Mouse (Mus musculus) spleen, adult 2 months (tissue): ENCODE results near the gene H2-D1. TPM values are rescaled to one million over a fixed set of nuclear protein-coding genes. Genes with fewer than 3 reads are reported as not detected.

ENCODE experiments used
- DNase-seq, 2 experiments: peaks; one replicate each; pipeline versions ENCODE4 v3.0.0 to v3.0.0-alpha.2; 2012 to 2021; ENCODE audit warnings: low spot score in 2 of 2, low read depth in 1 of 2
- H3K27ac ChIP-seq: fragments of 200-500 bp; 2 replicates; pipeline ENCODE4 v1.5.1; 2012; ENCODE audit warnings: low read length, inconsistent platforms; ENCODE audit not compliant: insufficient read depth
- H3K27me3 ChIP-seq: fragments of 200-500 bp; 2 replicates; pipeline ENCODE4 v1.6.1; 2012; ENCODE audit warnings: mild to moderate bottlenecking, moderate library complexity, low read length, inconsistent platforms; ENCODE audit not compliant: control insufficient read depth, insufficient read depth
- H3K36me3 ChIP-seq: fragments of 200-500 bp; 2 replicates; pipeline ENCODE4 v1.6.1; 2012; ENCODE audit warnings: mild to moderate bottlenecking, low read length, inconsistent platforms; ENCODE audit not compliant: control insufficient read depth, insufficient read depth
- H3K4me1 ChIP-seq: fragments of 200-500 bp; 2 replicates; pipeline ENCODE4 v1.6.1; 2011; ENCODE audit warnings: inconsistent platforms; ENCODE audit not compliant: control insufficient read depth, insufficient read depth, insufficient read length
- H3K4me3 ChIP-seq: fragments of 200-500 bp; 2 replicates; pipeline ENCODE4 v1.5.1; 2011; ENCODE audit warnings: mild to moderate bottlenecking, inconsistent platforms; ENCODE audit not compliant: insufficient read depth, insufficient read length; ENCODE audit errors: extremely low read depth
- CTCF ChIP-seq: fragments of 200-500 bp; IDR thresholded peaks from 2 replicates; pipeline ENCODE4 v1.5.1; 2011; ENCODE audit warnings: mild to moderate bottlenecking, inconsistent platforms; ENCODE audit not compliant: insufficient read depth, insufficient read length, insufficient replicate concordance; ENCODE audit errors: extremely low read depth
- POLR2A ChIP-seq: fragments of 200-500 bp; IDR thresholded peaks from 2 replicates; pipeline ENCODE4 v1.6.1; 2011; ENCODE audit warnings: low read depth, low read length, inconsistent platforms
- WGBS: fragments of 180-500 bp; shearing (Covaris S2); methylation state at CpG from one replicate; pipeline ENCODE4 v1.1.7; 2018; 5-methylcytosine and 5-hydroxymethylcytosine counted together
- polyA plus RNA-seq: library from polyadenylated mRNA; depleted of rRNA; stranded (reverse); fragments of >200 nt; gene quantifications from 2 replicates; pipeline ENCODE4 v1.2.3, GENCODE M21; 2012

Gene H2-D1
- polyA plus RNA-seq, 1 experiment, result 1,148 TPM

- TF ChIP-seq CTCF (no peak), POLR2A (peak; percentile 11)
- Histone ChIP-seq H3K4me3 (peak overlapping the region; percentile 60), H3K36me3 (0 out of 2 replicates have a peak, but pooled peaks cover 3% of the 10 kb centered on the region), H3K27ac (peak overlapping the region; percentile 97), H3K4me1 (peaks cover 14% of the 10 kb centered on the region), H3K27me3 (no peaks in the 10 kb centered on the region)
- WGBS, result 7% methylated on average over 31 of the region's 31 CpGs
- DNase-seq, result peak in 1 of 2 experiments; percentile 40
These were observed 27.6 kb upstream of the H2-D1 start for GRCm38 (mm10) chr17:35234903-35235302.

- peak; percentile 88 to 91 for DNase-seq
- TF ChIP-seq CTCF, result no peak
- TF ChIP-seq POLR2A, result no peak; the same call in none of the 2 replicates
- under 1% methylated on average over 35 of the region's 35 CpGs for WGBS
- Histone ChIP-seq H3K36me3 (0 out of 2 replicates have a peak, but pooled peaks cover 2% of the 10 kb centered on the region), H3K27ac (peak within 1 kb of the TSS; percentile 97), H3K4me3 (peak within 1 kb of the TSS; percentile 60), H3K27me3 (no peaks in the 10 kb centered on the region), H3K4me1 (peaks cover 17% of the 10 kb centered on the region)
These were observed 26.7 kb upstream of the H2-D1 start, which contains the start of gene Nfkbil1 for GRCm38 (mm10) chr17:35235614-35236389. TSS of gene Nfkbil1 (minus strand) at chr17:35235792.

- H3K4me3 ChIP-seq, result peak overlapping the region; percentile 60
- peaks cover 14% of the 10 kb centered on the region for H3K4me1 ChIP-seq
- peak overlapping the region; percentile 97 for H3K27ac ChIP-seq
- no peaks in the 10 kb centered on the region for H3K27me3 ChIP-seq
- DNase-seq, result peak; percentile 85 to 98
- H3K36me3 ChIP-seq, result no peaks in the 10 kb centered on the region
- TF ChIP-seq CTCF (peak; percentile 99), POLR2A (no peak)
- 3% methylated on average over 18 of the region's 18 CpGs for WGBS
These were observed 26.2 kb upstream of the H2-D1 start for GRCm38 (mm10) chr17:35236390-35236746.

- WGBS, result 90% methylated on average over 9 of the region's 9 CpGs
- Histone ChIP-seq H3K27me3 (no peaks in the 10 kb centered on the region), H3K4me3 (no peak overlapping the region), H3K36me3 (no peaks in the 10 kb centered on the region), H3K4me1 (peaks cover 10% of the 10 kb centered on the region), H3K27ac (no peak overlapping the region)
- no peak for TF ChIP-seq POLR2A
- no peak for TF ChIP-seq CTCF
- no peak for DNase-seq
These were observed 25.5 kb upstream of the H2-D1 start for GRCm38 (mm10) chr17:35236996-35237395.

- no peak for TF ChIP-seq CTCF
- no peak for TF ChIP-seq POLR2A
- Histone ChIP-seq H3K4me1 (peaks cover 10% of the 10 kb centered on the region), H3K36me3 (no peaks in the 10 kb centered on the region), H3K4me3 (no peak overlapping the region), H3K27me3 (no peaks in the 10 kb centered on the region), H3K27ac (no peak overlapping the region)
- no peak for DNase-seq
- WGBS, result 95% methylated on average over 12 of the region's 12 CpGs
These were observed 25.0 kb upstream of the H2-D1 start for GRCm38 (mm10) chr17:35237504-35237903.

- DNase-seq, result no peak
- H3K4me3 ChIP-seq, result no peak overlapping the region
- peaks cover 11% of the 10 kb centered on the region for H3K4me1 ChIP-seq
- 87% methylated on average over 5 of the region's 5 CpGs for WGBS
- H3K27me3 ChIP-seq, result no peaks in the 10 kb centered on the region
- H3K27ac ChIP-seq, result no peak overlapping the region
- H3K36me3 ChIP-seq, result peaks cover 11% of the 10 kb centered on the region
- no peak for TF ChIP-seq POLR2A
- no peak for TF ChIP-seq CTCF
These were observed 22.8 kb upstream of the H2-D1 start for GRCm38 (mm10) chr17:35239700-35240099.

- H3K27ac ChIP-seq, result peak overlapping the region; percentile 100; the same call in 1 of the 2 replicates
- peak overlapping the region; percentile 87 for H3K4me3 ChIP-seq
- 55% methylated on average over 12 of the region's 12 CpGs for WGBS
- no peak for TF ChIP-seq CTCF
- no peak for TF ChIP-seq POLR2A
- peaks cover 19% of the 10 kb centered on the region for H3K36me3 ChIP-seq
- DNase-seq, result no peak
- no peaks in the 10 kb centered on the region for H3K27me3 ChIP-seq
- peaks cover 8% of the 10 kb centered on the region; the same call in 1 of the 2 replicates for H3K4me1 ChIP-seq
These were observed 21.9 kb upstream of the H2-D1 start for GRCm38 (mm10) chr17:35240384-35241304.
